Mouse (Mus musculus) megakaryocyte, embryonic 14.5 days (primary cell): ENCODE results near the gene Lrrc3c. TPM values are rescaled to one million over a fixed set of nuclear protein-coding genes. Genes with fewer than 3 reads are reported as not detected.

Source experiments
- H3K27me3 ChIP-seq: replicated peaks from 2 replicates; pipeline ENCODE3; 2012; ENCODE audit warnings: inconsistent platforms
- H3K36me3 ChIP-seq: replicated peaks from 2 replicates; pipeline ENCODE3; 2012; ENCODE audit warnings: low read length, inconsistent platforms, mixed read lengths
- H3K4me1 ChIP-seq: 2 replicates; pipeline ENCODE4 v1.6.1; 2012; ENCODE audit warnings: inconsistent platforms
- H3K4me3 ChIP-seq: replicated peaks from 2 replicates; pipeline ENCODE3; 2012; ENCODE audit warnings: moderate library complexity, mild to moderate bottlenecking, inconsistent platforms
- H3K9me3 ChIP-seq: 2 replicates; pipeline ENCODE4 v1.6.1; 2012; ENCODE audit warnings: inconsistent platforms
- FLI1 ChIP-seq: IDR thresholded peaks from 2 replicates; pipeline ENCODE4 v1.6.1; 2012; ENCODE audit warnings: low read length, inconsistent platforms, mixed read lengths
- GATA1 ChIP-seq: IDR thresholded peaks from 3 replicates; pipeline ENCODE4 v1.6.1; 2012; ENCODE audit warnings: mixed read lengths, low read length, inconsistent platforms, borderline replicate concordance
- polyA plus RNA-seq: library from polyadenylated mRNA; stranded (reverse); fragments of >175 nt; gene quantifications from 2 replicates; pipeline ENCODE4 v1.2.3, GENCODE M21; 2012; ENCODE audit warnings: low replicate concordance; ENCODE audit not compliant: insufficient read depth

Gene Lrrc3c
- polyA plus RNA-seq, 1 experiment = not detected

DNA sequence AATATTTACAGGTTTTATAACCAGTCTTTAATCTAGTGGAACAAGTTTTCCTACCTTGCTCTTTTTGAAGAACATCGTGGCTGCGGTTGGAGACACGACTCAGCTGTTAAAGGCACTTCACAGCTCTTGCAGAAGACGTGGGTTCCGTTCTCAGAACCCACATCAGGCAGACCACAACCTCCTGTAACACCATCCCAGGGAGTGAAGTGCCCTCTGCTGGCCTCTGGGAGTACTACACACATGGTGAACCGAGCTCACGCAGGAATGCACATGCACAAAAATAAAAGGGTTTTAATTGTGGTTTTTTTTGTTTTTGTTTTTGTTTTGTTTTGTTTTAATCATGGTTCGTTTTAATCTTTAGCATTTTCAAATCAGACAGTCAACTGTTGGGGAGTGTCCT is 29.8 kb upstream of the Lrrc3c start:
- H3K27me3 ChIP-seq = peaks cover 16% of the 10 kb centered on the region
- TF ChIP-seq GATA1 = no peak
- no peak for TF ChIP-seq FLI1
- H3K9me3 ChIP-seq = peaks cover 18% of the 10 kb centered on the region
- no peaks in the 10 kb centered on the region for H3K36me3 ChIP-seq
- peaks cover 3% of the 10 kb centered on the region; the same call in 1 of the 2 replicates for H3K4me1 ChIP-seq
- no peak overlapping the region for H3K4me3 ChIP-seq

DNA sequence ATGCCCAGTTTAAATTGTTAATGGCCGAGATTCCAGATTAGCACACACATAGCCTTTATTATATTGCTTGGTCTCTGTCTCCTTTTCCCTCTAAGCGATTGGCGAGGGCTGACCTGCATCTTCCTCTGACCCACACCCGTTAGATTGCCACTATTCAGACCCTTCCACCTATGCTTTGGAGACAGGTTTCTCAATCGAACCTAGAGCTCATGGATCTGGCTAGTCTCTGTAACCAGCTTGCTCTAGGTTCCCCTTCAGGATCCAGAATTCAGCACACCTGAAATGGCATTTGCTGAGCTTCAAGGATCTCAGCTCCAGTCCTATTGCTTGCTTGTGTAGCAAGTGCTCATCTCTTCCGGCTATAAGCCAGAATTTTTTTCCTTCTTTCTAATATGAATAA is 28.6 kb upstream of the Lrrc3c start:
- Histone ChIP-seq H3K9me3 (peaks cover 17% of the 10 kb centered on the region), H3K36me3 (no peaks in the 10 kb centered on the region), H3K4me1 (peaks cover 3% of the 10 kb centered on the region; the same call in 1 of the 2 replicates), H3K27me3 (peaks cover 12% of the 10 kb centered on the region), H3K4me3 (no peak overlapping the region)
- TF ChIP-seq FLI1 = no peak
- no peak for TF ChIP-seq GATA1

DNA sequence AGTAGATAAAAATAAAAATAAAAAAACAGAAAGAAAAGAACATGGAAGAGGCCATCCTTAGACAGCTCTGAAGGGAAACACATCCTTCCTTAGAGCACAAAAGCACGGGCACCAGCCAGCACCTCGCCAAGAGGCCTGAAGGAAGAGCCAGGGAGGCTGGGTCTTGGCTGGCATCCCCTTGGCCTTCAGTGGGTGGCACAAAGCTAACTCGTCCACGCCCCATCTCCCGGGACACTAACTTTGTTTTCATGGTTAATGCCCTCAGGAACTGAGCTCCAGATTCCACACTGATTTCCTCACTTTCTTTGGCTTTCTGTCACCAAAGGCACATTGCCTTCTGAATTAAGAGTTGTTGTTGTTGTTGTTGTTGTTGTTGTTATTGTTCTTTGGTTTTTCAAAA is 20.3 kb upstream of the Lrrc3c start:
- peaks cover 71% of the 10 kb centered on the region for H3K4me1 ChIP-seq
- H3K9me3 ChIP-seq = no peaks in the 10 kb centered on the region
- H3K4me3 ChIP-seq = no peak overlapping the region
- TF ChIP-seq GATA1 (no peak), FLI1 (no peak)
- H3K36me3 ChIP-seq = peaks cover 45% of the 10 kb centered on the region
- H3K27me3 ChIP-seq = no peaks in the 10 kb centered on the region

DNA sequence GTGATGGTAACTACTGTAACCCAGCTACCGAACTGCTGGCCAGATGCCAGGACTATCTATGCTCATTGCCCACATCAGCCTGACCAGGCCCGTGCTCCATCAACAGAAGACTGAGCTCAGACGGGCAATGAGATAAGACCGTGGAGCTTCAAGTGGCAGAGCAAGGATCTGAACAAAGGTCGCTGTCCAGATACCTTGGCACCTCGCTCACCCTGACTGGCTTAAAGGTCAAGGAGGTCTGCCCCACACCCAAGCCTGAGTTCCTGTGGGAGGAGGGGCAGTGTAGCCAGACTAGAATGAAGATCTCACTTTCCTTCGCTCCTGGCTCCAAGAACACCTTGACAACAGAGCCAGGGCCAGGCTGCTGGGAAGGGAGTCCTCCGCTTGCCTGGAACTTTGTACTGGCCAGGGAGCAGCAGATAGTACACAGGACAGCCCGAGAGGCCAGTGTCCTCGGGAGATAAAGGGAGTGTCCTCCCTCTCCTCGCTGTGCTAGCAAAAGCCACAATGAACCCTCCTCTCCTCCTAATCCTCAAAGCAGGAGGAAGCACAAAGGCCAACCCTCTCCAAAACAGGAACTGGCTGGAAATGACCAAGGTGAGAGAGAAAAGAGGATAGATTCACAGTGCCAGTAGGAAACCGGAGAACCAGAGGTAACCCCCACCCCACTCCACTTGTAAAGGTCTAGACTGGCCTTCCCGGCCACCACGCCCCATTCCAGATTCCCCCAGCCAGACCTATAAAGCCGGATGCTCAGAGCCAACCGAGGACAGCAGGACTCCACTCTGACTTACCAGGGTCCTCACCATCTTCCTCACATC is 17.6 kb upstream of the Lrrc3c start:
- Histone ChIP-seq H3K9me3 (no peaks in the 10 kb centered on the region), H3K36me3 (peaks cover 70% of the 10 kb centered on the region), H3K4me1 (peaks cover 95% of the 10 kb centered on the region), H3K27me3 (no peaks in the 10 kb centered on the region), H3K4me3 (peak overlapping the region; percentile 85)
- TF ChIP-seq FLI1 (no peak), GATA1 (no peak)

DNA sequence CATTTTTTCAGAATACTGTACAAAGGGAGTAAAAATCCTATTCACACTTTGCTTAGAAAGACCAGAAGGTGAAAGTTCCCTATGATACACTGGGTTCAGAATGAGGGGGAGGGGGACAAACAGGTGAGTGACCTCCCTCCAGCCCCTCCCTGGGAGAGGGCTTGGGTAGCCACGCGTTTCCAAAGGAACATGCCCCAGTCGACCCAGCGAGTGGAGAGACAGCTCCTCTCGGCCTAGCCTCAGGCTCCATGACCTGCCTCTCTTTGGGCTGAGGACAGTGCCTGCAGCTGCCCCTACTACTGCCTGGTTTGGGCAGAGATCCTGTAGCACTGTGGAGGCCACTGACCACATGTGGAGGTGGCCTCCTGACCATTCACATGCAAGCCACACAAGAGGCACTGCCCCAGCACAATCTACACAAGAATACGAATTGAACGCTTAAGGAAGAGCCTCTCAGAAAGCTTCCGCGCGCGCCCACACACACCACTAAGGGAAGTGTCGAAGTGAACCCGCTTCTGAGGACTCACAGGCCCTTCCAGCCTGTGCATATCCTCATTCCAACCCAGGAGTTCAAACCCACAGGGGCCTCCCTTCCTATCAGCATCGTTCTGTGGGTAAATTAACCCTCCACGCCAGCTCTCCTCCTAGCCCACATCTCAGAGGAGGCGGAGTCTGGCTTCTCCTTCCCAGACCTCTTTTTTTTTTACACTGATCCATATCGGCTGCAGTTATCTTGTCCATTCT is 16.6 kb upstream of the Lrrc3c start:
- Histone ChIP-seq H3K4me3 (peak overlapping the region; percentile 93), H3K4me1 (peaks cover 92% of the 10 kb centered on the region), H3K9me3 (no peaks in the 10 kb centered on the region), H3K36me3 (peaks cover 72% of the 10 kb centered on the region), H3K27me3 (no peaks in the 10 kb centered on the region)
- TF ChIP-seq GATA1 (no peak), FLI1 (no peak)

DNA sequence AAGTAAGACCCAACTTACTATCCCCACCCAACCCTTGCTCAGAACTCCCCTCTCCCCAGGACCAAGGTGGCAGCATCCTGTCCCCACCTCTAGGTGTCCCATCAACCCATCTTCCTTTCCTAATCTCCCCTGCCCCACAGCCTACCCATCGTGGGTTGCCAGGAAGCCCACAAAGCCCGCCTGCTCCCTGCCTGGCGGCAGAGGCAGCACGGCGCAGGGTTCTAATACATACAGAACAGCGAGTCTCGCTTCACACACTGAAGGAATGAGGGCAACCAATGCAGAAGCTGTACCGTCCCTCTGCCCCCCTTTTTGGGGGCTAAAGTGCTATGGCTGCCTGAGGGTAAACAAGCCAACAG is 16.1 kb upstream of the Lrrc3c start:
- TF ChIP-seq FLI1 = no peak
- no peak for TF ChIP-seq GATA1
- Histone ChIP-seq H3K36me3 (peaks cover 67% of the 10 kb centered on the region), H3K4me1 (peaks cover 86% of the 10 kb centered on the region), H3K27me3 (no peaks in the 10 kb centered on the region), H3K9me3 (no peaks in the 10 kb centered on the region), H3K4me3 (peak overlapping the region; percentile 93)

DNA sequence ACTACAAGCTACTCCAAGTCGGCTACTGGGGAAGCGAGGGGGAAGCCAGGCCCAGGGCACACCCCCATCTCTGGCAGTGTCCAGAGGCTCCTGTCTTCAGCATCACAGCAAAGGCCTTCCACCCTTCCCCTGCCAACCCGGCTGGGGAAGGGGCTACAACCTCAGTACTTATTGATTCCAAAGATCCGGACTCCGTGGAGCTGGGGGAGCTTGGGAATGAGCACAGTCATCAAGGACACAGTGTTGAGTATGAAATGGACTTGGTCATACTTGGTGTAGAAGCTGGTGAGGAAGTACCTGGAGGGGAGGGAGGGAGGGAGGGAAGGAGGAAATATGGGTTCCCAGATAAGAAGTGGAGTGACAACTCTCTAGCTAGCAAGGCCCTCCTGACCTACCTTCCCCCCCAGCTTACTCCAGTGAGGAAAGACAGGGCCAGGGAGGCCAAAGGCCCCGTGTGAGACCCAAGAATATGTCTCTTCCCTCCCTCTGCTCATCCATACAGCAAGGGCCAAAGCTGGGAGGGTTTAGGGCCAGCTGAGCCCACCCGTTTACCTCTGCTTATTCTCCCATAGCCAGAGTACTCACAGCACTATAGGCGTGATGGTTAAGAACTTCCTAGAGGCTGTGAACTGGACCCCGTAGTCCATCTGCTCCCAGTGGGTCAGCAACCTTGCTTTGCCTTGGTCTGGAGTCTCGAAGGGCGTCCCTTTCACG is 15.4 kb upstream of the Lrrc3c start:
- H3K4me1 ChIP-seq = peaks cover 87% of the 10 kb centered on the region
- peaks cover 63% of the 10 kb centered on the region for H3K36me3 ChIP-seq
- TF ChIP-seq FLI1 (no peak), GATA1 (no peak)
- no peaks in the 10 kb centered on the region for H3K9me3 ChIP-seq
- H3K4me3 ChIP-seq = peak overlapping the region; percentile 93
- H3K27me3 ChIP-seq = no peaks in the 10 kb centered on the region

DNA sequence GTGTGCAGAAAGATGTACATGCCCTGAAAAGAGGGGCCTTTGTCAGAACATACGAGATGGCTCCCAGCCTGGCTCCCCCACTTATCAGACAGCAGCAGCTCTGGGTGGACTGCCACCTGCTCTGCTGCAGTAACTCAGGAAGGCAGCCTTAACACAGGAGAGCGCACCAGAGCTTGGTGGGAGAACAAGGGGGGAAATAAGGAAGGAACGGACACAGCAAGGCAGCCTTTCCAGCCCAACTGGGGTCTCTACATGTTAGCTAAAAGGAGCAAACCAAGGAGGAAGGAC is 14.9 kb upstream of the Lrrc3c start:
- TF ChIP-seq GATA1 (no peak), FLI1 (no peak)
- Histone ChIP-seq H3K36me3 (peaks cover 60% of the 10 kb centered on the region), H3K9me3 (no peaks in the 10 kb centered on the region), H3K4me3 (peak overlapping the region; percentile 93), H3K4me1 (peaks cover 89% of the 10 kb centered on the region), H3K27me3 (no peaks in the 10 kb centered on the region)

DNA sequence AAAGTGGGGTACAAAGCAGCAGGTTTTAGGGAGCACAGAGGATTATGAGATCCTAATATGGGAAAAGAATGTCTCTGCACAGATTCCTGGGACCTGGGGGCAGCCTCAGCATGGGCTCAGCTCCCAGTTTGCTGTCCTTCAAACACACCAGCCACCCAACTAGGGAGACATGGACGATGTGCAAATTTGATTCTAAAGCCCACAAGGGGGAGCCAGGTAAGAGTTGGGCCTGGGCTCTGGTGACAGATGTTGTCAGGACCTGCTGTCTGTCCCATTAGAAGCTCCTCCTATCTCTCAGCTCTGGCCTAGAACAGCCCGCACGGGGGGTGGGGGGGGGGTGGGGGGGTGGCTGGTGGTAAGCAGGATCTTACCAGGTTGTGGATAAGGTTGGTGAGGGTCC is 14.5 kb upstream of the Lrrc3c start:
- Histone ChIP-seq H3K4me1 (peaks cover 89% of the 10 kb centered on the region), H3K4me3 (peak overlapping the region; percentile 93), H3K27me3 (no peaks in the 10 kb centered on the region), H3K9me3 (no peaks in the 10 kb centered on the region), H3K36me3 (peaks cover 60% of the 10 kb centered on the region)
- no peak for TF ChIP-seq GATA1
- no peak for TF ChIP-seq FLI1

DNA sequence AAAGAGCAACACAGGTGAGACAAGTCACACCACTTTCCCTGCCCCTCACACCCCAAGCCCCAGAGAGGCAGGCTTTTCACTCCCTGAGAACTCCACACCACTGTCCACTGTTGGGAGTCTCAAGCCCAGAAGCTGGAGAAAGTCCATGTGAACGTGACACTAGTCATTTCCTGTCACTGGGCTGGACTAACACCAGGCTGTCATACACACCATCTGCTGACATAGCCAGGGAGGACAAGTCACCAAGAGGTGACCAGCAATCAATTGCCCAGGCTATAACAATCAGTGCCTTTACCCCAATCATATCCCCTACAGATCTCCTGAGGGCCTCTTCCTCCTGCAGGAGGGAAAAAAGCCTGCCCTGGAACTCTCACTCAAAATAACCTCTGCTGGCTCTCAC is 13.9 kb upstream of the Lrrc3c start:
- Histone ChIP-seq H3K9me3 (no peaks in the 10 kb centered on the region), H3K4me3 (peak overlapping the region; percentile 93), H3K4me1 (peaks cover 90% of the 10 kb centered on the region), H3K36me3 (peaks cover 58% of the 10 kb centered on the region), H3K27me3 (no peaks in the 10 kb centered on the region)
- no peak for TF ChIP-seq FLI1
- no peak for TF ChIP-seq GATA1
